Mouse (Mus musculus) kidney, postnatal 10 days (tissue): ENCODE measurements around the gene Prss28.

Experiments
- DNase-seq: peaks from one replicate; pipeline ENCODE4 v3.0.0; 2021; ENCODE audit warnings: mixed read lengths

The Prss28 gene

DNA sequence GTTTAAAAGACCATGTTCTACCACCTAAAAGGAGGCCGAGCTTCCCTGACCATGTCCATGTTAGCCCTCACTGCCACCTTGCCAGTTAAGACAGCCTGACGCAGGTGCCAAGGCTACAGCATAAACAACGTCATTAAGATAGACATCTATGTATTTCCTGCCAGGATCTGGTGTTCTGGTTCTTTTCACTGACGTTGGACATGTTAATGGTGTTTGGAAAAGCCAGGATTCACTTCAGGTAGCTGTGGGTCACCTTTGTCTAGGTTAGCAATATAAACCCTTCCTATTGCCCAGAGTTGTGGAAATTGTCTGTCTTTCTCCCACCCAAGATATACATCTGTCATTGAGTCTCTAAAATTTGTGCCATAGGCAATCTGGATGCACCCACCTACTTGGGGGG lies at the start of gene Prss28:
Gene Prss28, plus strand, starts transcription at position 301 of the 400 bp plus-strand sequence.
- no peak for DNase-seq

DNA sequence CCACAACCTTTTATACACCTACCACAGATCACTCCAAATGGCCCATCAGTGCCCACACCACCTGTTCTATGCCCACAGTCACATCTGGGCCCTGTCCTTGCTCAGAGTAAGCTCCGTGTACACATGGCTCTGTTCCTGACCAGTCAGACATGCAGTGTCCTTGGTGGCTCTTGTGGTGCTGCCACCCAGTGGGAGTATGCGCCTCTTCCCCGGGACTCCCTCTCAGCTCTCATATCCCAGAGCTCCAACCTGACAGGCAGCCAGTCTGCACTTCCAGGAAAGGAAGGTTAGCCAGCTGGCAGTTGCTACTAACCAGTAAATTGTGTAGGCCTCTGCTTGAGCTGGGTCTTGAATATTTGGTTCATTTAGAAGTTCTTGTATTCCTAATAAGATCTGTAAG lies 44.0 kb upstream of the Prss28 start:
- peak; percentile 47 for DNase-seq

DNA sequence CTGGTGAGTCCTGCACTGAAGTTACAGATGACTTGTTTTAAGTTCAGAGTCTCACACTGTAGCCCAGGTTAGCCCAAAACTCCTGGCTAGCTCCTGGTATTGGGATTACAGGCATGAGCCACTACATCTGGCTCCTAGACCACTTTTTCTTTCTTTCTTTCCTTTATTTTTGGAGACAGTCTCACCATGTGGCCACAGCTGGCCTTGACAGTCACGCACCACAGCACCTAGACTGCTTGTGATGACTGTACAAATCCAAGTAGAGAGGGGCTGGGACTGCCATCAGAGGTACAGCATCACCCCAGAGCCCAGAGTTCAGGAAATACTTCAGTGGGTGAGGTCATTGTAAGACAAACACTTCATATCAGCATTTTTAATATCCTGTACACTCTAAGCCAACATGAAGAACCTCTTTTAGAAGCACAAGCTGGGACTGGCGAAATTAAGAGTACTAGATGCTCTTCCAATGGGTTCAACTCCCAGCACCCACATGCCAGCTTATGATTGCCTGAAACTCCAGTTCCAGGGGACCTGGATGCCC lies 37.6 kb upstream of the Prss28 start:
- DNase-seq, result no peak

DNA sequence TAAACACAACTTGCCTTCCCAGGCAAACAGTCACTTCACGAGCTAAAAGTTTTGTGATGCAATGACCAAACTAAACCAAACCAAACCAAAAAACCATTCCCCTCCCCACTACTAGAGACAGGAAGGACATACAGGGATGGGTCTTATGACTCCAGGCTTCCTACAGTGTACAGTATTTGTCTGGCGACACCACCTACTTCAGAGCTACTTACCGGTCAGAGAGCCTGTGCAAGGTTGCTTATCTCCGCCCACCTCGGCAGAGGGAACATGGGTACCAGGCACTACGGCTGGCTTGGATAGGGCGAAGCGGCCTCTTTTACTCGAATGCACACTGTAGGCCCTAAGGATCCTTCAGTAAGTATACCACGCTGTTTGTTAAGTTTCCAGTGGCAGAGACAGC lies 36.1 kb upstream of the Prss28 start:
- DNase-seq, result peak; percentile 46

DNA sequence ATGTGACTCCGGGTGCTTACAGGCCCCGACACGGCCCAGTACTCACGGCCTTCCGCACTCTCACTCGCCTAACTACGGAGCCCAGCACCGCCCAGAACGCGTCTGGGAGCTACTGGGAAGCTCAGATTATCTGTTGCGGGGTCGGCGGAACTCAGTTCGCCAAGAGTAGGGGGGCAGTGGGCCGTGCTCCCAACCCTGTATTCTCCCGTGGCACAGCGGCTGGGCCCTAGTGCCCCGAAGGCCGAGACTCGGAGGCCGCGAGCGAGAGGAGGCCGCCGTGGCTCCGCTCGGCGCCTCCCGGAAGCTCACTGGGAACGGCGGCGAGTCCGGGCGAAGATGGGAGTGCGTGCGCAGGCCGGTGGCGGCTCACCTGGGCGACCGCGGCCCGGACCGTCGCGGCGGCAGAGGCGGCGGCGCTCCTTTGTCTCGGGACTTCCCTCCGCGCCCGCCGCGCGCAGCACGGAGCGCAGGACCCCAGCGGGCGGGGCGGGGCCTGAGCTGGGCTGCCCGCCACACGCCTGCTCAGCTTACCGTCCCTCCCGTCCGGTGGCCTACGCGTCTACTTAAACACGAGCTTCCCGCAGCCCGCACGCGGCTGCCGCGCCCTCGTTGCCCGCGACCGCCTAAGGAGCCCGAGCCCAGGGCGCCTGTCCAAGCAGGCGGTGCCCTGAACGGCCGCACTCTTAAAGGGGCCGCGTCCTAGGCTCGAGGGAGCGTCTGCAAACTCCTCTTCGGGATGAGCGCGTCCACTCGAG lies 35.3 kb upstream of the Prss28 start:
- DNase-seq, result peak; percentile 92

DNA sequence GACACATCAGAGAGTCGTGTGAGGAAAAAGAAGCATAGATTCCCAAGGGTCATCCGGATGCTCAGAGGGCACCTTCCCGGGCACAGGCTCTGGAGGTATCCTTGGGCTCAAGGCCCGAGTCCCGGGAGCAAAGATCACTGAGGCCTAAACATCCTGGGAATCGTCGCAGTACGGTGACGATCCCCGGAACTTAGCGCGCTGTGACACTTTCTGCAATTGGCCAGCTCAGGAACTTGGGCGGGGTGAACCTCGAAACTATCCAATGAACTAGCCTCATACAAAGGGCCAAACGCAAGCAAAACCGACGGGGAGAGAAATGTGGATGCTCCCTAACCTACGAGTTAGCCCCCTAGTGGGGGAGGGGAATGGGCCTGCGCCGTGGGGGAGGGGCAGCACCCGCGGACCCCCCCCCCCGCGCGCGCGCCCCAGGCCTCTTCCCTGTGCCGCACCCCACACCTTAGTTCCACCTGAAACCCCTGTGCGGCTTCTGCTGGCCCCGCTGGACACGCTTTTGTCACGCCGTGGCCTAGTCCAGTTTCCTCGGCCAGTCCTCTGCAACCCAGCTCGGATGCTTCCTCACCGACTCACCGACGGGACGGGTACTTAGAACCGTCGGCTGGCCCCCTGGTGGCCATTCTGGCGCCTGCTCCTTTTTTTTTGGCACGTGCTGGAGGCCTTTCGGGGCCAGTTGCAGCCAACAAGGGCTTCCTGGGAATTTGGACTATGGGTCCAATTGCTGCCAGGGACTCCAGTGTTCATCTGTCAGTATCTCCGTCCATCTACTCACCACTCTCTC lies 34.5 kb upstream of the Prss28 start:
- peak; percentile 95 for DNase-seq

DNA sequence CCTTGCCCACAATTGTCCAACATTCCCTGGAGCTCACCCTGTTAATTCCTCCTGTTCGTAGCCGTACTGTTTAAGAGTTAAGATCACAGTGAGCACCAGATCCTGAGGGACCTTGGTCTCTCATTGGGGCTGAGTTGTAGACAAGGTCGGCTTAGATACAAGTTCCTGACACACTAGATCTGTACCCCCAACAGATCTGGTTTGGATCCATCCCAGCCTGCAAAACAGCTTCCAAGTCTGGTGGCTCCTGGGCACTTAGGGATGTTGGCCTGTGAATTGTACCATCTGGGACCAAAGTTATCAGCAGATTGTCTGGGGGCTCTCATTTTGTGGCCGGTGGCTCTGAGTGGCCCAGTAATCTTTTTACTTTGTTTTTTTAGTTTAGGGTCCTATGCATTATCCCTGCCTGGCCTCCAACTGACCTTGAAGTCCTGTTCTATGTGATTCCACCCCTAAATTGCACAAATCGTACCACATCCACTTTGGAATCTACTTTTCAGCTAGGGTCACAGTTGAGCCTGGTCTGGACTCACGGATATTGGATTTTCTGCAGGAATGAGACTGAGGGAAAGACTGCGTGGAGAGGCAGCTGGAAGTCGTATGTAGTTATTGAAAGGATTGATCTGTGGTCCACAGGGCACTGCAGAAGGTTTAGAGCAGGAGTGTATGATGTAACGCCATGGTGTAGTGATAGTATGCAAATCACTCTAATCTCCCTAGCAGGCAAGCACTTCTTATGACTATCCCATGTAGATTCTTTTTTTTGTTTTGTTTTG lies 33.7 kb upstream of the Prss28 start, which contains the start of gene Ube2i:
Gene Ube2i, minus strand, starts transcription at position 52 of the 776 bp plus-strand sequence.
- no peak for DNase-seq

DNA sequence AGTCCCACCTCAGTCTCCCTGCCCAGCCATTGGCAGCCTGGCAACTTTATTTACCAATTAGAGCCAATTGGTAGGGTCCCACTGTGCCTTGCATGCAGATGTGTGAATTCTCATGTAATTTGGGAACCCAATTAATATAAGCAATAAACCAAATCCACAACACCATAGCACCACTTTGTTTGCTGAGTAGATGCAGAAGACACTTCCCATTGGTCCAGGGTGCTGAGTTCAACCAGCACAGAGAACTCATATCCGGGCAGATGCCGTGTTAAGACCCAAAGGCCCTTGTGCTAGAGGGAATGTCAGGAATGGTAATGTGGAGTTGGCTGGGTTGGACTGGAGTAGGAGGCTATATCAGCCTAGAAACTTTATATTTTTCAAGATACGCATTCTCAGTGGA lies 32.6 kb upstream of the Prss28 start:
- no peak for DNase-seq

DNA sequence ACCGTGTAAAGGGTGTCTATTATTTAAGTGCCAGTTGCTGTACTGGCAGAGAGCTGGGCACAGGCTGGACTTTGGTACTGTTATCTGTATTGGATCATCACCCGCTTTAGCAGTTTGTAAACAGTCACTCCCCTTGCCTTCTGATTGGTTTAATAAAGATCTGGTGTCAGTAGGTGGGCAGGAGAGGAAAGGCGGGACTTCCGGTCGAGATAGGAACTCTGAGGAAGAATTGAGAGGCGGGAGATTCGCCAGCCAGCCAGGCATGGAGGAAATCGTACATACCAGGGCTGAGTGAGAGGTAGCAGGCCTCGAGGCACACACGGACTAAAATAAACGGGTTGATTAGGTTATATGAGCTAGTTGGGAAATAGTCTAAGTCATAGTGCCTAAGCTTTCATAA lies 26.3 kb upstream of the Prss28 start:
- DNase-seq, result peak; percentile 80

DNA sequence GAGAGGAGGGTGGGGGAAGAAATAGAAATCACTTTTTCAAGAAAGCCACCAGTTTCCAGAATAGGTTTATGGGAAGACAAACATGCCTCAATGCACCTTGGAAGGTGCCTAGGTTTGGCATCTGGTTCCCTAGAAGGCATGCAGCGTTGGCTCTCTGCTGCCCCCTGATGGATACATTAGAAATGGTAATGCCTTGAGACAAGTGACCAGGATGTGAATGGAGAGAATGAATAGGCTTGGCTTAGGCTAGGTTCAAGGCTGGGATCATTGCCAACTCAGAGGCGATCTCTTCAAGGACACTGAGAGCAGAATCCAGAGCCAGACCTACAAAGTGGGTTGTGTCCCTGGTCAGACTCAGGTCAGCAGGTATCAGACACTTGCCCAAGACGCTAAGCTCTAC lies 23.4 kb upstream of the Prss28 start:
- DNase-seq, result peak; percentile 82

DNA sequence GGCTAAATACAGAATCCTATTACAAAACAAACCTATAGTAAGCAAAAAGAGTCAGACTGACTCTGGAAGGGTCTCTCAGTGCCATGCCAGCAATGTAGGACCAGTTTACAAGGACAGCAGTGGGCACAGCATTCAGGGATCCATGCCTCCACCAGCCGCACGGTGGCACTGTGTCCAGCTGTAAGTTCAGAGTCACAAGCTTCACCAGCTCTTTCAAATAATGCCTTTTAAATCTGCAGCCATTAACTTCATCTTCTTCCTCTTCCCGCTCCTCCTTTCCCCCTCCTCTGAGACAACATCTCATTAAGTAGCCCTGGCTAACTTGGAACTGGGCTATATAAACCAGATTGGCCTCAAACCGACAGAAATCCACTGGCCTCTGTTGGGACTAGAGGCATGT lies 19.6 kb upstream of the Prss28 start:
- DNase-seq, result peak; percentile 65

DNA sequence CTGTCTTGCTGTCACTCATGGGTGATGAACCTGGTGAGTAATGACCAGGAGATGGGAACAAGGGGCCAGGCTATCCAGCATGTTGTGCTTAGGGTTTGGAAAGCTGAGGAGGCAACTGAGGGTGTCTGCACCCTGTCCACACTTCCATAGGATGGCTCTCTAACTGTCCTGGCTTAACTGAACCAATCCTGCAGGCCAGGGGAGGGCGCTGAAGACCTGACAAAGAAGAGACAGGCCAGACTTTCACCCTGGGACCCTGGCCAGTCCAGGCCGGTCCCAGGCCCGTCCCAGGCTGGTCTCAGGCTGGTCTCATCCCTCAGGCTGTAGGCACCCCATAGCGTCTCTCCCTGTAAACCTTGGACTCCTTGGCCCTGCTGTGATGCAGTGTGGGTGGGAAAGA lies 18.0 kb upstream of the Prss28 start:
- peak; percentile 24 for DNase-seq

DNA sequence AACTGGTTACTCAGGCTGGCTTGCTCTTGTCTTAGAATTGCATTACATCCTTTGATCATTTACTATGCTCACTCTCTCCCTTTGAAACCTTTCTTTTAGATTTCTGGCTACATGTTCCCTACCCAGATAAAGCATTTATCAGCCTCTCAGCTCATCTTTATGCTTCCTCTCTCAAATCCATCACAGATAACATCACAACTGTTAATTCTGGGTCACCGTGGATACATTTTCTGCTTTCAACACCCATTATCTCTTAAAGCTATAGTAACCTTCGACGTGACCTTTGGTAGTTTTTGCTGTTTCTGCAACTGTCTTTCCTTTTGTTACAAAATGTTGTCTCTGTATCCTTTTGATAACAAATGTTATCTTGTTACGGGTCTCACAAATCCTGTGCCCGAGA lies 15.0 kb upstream of the Prss28 start:
- no peak for DNase-seq

DNA sequence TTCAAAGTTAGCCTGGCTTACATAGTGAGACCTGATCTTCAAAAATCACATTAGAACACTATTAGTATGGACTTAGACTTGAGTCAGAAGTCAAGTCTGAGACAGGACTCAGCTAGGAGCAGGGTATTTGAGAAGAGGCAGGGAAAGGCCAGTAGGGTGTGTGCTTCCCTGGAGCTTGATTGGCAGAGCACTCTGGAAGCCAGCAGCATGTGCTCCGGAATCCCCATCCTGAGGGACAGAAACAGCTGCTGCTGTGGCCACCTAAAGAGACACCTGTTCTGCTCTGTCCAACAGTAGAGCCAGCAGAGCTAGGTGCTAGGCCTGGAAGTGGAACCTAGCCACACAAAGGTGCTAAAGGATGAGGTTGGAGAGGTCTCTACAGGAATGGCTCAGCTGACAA lies 14.3 kb upstream of the Prss28 start:
- no peak for DNase-seq

DNA sequence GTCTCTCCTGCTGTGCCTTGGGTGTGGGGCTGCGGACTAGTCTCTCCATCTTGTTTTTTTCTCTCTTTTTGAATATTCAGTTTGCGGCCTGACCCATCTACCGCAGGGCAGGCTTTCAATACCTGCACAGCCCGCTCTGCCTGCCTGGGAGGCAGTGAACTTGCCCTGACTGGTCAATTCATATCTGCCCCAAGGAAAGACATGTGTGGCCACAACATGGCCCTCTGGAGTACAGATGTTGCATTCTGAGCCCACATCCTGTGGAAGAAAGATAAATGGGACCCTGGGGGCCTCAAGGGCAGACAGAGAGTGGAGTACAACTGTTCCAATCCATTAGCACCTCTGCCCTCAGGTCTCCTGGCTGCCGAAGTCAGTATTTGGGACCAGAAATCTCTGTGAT lies 10.4 kb upstream of the Prss28 start, which contains the start of gene Prss34:
Gene Prss34, plus strand, starts transcription at position 301 of the 400 bp plus-strand sequence.
- no peak for DNase-seq

DNA sequence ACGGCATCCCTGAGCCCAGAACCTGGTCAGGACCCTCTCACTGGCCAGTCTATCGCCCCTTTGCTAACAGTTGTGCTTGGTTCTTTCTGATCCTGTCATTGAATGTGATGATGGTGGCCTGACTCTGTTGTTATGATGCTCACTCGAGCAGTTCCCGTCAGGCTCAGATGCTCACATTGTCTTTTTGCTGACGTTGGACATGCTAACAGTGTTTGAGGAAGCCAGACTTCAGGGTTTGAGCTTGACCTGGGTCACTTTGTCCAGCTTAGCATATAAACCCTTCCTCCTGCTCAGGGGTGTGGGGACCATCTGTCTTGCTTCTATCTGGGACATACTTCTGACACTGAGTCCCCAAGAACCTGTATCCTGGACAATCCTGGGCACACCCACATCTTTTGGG lies 9.9 kb downstream of the Prss28 start, which contains the start of gene Prss29:
Gene Prss29, plus strand, starts transcription at position 301 of the 400 bp plus-strand sequence.
- no peak for DNase-seq

DNA sequence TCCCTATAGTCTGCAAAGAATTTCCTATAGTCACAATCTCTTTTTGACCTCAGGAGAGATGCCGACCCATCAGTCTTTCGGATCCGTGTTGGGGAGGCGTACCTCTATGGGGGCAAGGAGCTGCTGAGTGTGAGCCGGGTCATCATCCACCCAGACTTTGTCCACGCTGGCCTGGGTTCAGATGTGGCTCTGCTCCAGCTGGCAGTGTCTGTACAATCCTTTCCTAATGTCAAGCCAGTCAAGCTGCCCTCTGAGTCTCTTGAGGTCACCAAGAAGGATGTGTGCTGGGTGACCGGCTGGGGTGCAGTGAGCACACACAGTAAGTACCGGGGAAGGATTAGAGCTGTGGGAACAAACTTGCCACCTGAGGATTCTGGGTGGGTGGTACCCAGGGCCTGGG lies 12.4 kb downstream of the Prss28 start:
- no peak for DNase-seq

DNA sequence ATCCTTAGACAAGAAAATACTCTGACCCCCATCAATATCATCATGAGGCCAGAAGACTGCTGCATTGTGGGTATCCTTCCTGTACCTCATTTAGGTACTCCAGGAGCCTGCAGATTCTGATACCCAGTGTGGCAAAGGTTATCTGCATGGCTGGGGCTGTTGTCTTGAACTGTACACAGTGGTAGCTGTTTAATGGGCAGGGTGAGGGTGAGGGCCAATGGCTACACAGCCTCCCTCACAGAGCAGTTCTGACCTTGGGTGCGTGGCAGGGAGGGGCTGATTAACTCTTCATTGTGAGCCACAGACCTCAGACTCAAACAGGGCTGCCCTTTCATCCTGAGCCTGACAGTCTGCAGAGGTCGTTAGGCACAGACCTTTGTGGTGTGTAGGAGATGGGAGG lies 14.5 kb downstream of the Prss28 start:
- no peak for DNase-seq

DNA sequence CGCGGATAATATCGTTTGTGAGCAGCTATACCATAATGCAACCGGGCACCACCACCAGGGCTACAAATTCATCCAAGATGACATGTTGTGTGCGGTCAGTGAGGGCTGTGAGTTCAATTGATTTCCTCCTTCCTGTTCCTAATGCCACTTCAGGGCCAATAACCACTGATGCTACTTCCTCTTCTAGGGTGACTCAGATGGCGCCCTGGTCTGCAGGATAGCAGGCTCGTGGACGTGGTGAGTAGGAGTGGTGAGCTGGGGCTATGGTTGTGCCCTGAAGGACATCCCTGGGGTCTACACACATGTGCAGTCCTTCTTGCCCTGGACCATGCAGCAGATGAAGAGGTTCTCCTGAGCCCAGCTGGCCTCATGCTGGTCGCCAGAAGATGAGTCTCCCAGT lies 23.9 kb downstream of the Prss28 start:
- no peak for DNase-seq

DNA sequence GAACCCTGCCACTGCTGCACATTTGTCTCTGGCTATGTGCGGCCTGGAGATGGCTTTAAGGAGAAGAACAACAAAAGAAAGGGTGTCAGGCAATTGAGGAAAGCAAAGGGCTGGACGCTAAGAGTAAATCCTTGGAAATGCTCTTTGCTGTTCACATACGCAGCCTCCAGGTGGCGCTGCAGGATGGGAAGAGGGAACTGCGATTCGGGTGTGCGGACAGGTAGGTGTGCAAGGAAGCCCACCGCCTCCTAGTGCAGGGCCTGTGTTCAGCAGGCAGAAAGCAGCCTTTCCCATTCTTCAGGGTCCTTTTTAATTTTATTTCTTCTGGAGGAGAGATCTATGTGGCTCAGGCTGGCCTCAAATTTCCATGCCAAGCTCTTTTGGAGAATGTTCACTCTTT lies 25.5 kb downstream of the Prss28 start:
- DNase-seq, result peak; percentile 77

DNA sequence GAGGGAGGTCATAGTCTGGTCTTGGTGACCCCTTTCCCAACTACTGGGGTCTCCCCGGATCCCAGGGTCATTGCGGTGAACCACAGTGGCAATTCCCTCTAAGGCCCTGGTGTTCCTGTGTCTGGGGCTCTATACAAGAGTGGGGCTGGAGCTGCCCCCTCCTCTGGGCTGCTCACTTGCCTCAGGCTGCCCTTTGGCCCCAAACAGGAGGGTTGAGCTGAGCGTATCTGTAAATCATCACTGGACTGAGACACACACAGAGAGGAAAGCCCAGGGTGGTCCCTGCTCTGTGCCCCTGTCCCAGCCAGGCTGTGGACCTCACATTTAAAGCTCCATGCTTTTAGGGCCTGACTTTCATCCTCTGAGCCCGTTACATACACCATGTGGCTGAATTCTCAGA lies 29.8 kb downstream of the Prss28 start:
- DNase-seq, result peak; percentile 26

DNA sequence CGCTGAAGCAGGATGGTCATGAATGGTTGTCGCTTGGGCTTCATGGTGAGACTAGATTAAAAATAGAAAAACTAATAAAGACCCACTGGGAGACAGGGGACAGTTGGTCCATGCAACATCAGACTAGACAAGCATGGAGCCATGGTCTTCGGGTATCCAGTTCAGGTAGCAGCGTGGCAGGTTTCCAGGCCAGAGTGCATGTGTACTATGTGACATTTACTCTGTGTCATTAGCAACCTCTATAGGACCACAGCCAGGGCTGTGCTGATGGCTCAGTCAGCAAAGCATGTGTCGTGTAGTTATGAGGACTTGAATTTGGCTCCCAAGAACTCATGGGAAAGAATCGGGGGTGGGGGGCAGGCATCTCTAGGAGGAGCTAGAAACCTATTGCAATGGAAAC lies 31.6 kb downstream of the Prss28 start:
- no peak for DNase-seq

DNA sequence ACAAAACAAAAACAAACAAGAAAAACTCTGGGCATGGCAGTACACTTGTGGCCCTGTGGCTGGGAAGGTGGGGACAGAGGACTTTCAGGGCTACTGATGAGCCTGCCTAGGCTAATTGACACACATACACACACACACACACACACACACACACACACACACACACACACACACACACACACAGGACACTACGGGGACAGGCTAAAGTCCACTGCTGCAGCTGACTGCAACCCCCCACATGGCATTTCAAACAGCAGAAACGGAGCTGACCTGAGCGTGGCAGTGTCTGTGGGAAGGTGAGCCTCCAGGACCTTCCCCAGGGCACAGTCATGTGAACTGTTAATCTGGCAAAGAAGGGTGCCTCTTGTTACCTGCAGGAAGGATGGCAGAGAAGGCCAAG lies 33.0 kb downstream of the Prss28 start:
- DNase-seq, result peak; percentile 32
